Mouse (Mus musculus) erythroblast, adult 5-6 weeks (primary cell): ENCODE results near the gene Def8. TPM values are rescaled to one million over a fixed set of nuclear protein-coding genes. Genes with fewer than 3 reads are reported as not detected.

ENCODE experiments used
- ATAC-seq: replicated peaks from 2 replicates; pipeline ENCODE4 v1.8.0; 2016; ENCODE audit warnings: moderate number of reproducible peaks, mild to moderate bottlenecking, moderate TSS enrichment, inconsistent platforms; ENCODE audit not compliant: poor library complexity, low FRiP score, severe bottlenecking
- total RNA-seq, 2 experiments: library from RNA; stranded (forward) in 1 of 2; stranded (reverse) in 1 of 2; fragments of 150-400 nt in 1 of 2; fragments of 200-764, 138-1000 nt in 1 of 2; gene quantifications; 2 replicates each; pipeline versions ENCODE4 v1.2.3 to v1.2.4; 2015 to 2017; ENCODE audit warnings: low replicate concordance in 2 of 2

Gene Def8
- 11.3 and 15.8 TPM in 2 replicates for total RNA-seq (2015; ENCODE audit: low replicate concordance)
- total RNA-seq (2017; ENCODE audit: low replicate concordance), result 12.8 and 16.5 TPM in 2 replicates

- no peak for ATAC-seq
Observed at GRCm38 (mm10) chr8:123423441-123423840, at the start of gene Def8. Def8 (plus strand) TSS chr8:123423527.

- ATAC-seq, result peak; percentile 91
Observed at GRCm38 (mm10) chr8:123374239-123374578, 49.1 kb upstream of the Def8 start.

GRCm38 (mm10) chr8:123375701-123376100 is 47.6 kb upstream of the Def8 start:
- ATAC-seq, result no peak

- ATAC-seq, result no peak
Observed at GRCm38 (mm10) chr8:123376106-123376505, 47.2 kb upstream of the Def8 start.

GRCm38 (mm10) chr8:123381711-123382110 is 41.6 kb upstream of the Def8 start:
- ATAC-seq, result no peak

- ATAC-seq, result no peak
Observed at GRCm38 (mm10) chr8:123382516-123382915, 40.8 kb upstream of the Def8 start.

GRCm38 (mm10) chr8:123384883-123385540 is 38.3 kb upstream of the Def8 start:
- 0 out of 2 replicates have a peak, but pooled peaks have one; percentile 63 for ATAC-seq

GRCm38 (mm10) chr8:123387041-123387440 is 36.3 kb upstream of the Def8 start:
- ATAC-seq, result no peak

- no peak for ATAC-seq
Observed at GRCm38 (mm10) chr8:123387801-123388200, 35.5 kb upstream of the Def8 start.

GRCm38 (mm10) chr8:123389026-123389425 is 34.3 kb upstream of the Def8 start:
- ATAC-seq, result no peak

GRCm38 (mm10) chr8:123398308-123398707 is 25.0 kb upstream of the Def8 start:
- ATAC-seq, result peak; percentile 64

GRCm38 (mm10) chr8:123401936-123402335 is 21.4 kb upstream of the Def8 start:
- ATAC-seq, result no peak

GRCm38 (mm10) chr8:123402730-123403326 is 20.5 kb upstream of the Def8 start:
- ATAC-seq, result no peak

- no peak for ATAC-seq
Observed at GRCm38 (mm10) chr8:123404521-123404920, 18.8 kb upstream of the Def8 start.

GRCm38 (mm10) chr8:123406786-123407185 is 16.5 kb upstream of the Def8 start, which contains the start of gene Mc1r:
Mc1r (plus strand) TSS chr8:123407107.
- ATAC-seq, result peak; percentile 58

GRCm38 (mm10) chr8:123407612-123408011 is 15.7 kb upstream of the Def8 start:
- no peak for ATAC-seq

GRCm38 (mm10) chr8:123408586-123409544 is 14.5 kb upstream of the Def8 start:
- ATAC-seq, result peak; percentile 71

GRCm38 (mm10) chr8:123410049-123410587 is 13.2 kb upstream of the Def8 start:
- peak; percentile 39; the same call in 1 of the 2 replicates for ATAC-seq

GRCm38 (mm10) chr8:123410788-123411187 is 12.5 kb upstream of the Def8 start:
- ATAC-seq, result no peak

GRCm38 (mm10) chr8:123411246-123411645 is 12.1 kb upstream of the Def8 start, which contains the start of gene Tubb3:
Tubb3 (plus strand) TSS chr8:123411424.
- peak; percentile 39 for ATAC-seq
